Mouse (Mus musculus) testis, postnatal 10 days (tissue): ENCODE measurements around the gene Cfap54.

Experiments used
- DNase-seq: peaks from one replicate; pipeline ENCODE4 v3.0.0; 2021; ENCODE audit warnings: low spot score

Gene Cfap54

DNA sequence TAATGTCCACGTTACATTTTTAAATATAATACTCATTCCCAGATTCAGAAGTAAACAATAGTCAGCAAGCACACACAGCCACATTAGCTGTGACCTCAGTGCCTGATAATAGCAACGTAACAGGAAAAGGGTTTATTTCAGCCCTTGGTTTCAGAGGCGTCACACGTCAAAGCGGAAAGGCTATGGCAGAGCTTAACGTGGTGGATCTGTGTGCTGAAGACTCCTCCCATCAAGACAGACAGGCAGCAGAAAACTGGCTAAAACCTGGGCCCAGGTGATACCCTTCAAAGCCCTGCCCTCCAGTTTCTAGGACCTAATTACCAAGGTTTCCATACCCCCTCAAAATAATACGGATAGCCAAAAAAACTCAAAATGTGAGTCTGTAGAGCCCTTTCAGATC is 16.0 kb upstream of the Cfap54 start:
- DNase-seq: no peak

DNA sequence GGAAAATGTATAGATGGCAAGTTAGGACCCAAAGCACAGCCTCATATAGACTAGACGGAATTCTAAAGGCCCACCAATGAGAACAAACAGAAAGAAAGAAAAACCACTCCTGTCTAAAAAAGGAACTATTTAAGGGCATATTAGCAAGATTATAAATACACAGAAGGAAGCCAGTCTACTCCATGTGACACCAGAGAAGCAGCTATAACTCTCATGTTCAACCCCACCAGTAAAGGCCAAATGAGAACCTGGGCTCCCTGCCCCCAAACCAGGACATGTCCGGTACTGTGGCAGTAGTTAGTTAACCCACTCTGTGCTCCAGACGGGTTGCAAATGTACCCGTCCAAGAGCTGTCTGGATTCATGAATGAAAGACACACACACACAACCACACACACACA is 14.4 kb upstream of the Cfap54 start:
- DNase-seq: no peak

DNA sequence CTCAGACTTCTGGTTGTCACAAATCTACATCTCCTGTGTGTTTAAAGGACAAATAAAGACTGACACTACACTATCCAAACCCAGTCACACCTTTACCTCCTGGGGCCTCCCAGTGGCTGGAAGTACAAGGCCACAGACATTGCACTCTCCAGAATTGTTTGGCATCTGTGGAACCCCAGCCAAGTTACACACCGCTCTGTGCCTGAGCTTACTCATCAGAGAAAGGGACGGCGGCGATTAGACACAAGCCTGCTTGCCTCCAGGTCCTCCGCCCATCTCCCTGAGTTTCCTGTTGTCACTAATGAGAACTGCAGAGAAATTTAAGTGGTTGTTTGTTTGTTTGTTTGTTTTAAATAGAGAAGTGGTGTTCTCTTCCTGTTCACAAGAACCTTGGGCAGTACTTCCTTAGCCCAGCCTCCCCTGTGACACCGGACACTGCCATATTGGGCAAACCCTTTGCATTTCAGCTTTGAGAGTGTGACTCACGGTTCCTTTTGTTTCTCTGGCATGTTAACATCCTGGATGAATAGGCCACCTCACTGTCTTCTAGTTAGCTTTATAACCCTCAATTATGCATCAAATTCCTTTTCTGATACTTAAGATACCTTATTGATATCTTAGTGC is 13.7 kb upstream of the Cfap54 start:
- DNase-seq: no peak

DNA sequence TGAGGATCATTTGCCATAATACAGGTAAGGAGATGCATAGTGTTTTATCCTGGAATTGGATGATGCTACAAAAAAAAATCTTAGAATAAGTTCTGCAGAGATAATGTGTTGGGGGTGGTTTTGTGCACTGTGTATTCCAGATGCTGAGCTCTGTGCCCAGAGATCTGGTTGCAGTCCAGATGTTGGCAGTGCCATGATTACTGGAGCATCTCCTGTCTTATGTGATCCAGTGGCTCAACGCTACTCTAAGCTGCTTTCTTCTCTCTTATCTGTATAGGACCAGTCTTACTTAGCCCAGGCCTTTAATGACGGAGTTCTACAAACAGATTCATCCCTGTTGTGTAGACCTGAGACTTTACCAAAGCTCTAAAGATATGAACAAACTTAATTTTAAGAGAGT is 10.5 kb upstream of the Cfap54 start:
- DNase-seq: no peak

DNA sequence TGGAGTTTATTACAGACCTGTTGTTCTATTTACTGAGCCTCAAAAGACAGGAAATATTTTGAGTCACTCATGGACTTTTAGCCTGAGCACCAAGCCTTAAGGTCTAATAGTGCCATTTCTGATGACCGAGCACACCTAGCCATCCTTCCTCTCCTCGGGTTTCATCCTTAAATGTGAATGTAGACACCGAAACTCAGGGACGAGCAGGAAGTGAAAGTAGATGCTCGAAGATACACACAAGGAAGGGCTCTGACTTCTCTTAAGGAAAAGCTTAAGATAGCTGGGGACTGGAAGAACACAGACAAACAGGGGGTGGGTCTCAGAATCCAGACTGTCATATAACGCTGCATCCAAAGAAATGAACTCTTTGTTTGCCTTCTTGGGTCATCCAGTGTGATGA is 8.8 kb upstream of the Cfap54 start:
- DNase-seq: no peak

DNA sequence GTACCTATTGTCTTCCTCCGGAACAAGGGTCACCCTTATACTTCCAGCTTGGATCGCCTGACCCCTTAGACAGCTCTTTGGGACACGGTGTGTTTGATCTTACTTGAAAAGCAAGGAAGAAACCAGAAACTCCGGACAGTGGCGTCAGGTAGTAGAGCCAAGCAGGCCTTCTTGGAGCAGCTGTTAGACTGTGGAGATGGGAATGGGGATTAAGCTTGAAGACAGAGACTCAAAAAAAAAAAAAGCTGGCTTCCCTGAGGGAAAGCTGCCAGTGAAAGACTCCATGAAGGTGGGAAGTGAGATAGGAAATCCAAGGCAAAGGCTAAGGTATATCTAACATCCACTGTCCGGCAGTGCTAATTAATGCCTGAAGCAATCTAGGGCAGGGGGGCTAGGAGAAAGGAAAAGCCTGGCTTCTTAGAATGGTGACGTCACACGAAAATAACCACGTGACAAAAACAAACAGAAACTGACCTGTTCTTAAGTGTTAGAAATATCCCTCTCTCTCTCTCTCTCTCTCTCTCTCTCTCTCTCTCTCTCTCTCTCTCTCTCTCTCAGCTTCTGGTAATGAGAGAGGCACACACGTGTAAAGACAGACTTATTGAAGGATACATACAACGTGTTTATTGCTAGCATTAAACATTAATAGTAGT is 7.1 kb upstream of the Cfap54 start:
- DNase-seq: no peak

DNA sequence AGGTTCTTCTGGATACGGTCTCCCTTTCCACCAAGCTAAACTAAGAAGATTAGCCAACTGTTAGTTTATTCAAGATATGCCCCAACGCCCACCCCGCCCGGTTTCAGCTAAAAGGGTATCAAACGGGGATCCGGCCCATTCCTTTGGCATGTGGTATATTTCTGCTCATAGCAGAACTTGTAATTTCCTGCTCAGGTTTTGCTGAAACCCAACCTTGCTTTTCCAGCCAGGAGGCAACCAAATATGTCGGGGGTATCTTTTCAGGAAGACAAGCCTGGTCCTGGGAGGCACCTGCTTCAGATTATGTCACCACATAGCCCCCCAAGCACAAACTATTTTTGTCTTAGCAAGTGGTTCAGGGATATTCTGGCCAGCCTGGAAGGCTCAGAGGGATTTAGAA is 6.1 kb upstream of the Cfap54 start:
- no peak for DNase-seq

DNA sequence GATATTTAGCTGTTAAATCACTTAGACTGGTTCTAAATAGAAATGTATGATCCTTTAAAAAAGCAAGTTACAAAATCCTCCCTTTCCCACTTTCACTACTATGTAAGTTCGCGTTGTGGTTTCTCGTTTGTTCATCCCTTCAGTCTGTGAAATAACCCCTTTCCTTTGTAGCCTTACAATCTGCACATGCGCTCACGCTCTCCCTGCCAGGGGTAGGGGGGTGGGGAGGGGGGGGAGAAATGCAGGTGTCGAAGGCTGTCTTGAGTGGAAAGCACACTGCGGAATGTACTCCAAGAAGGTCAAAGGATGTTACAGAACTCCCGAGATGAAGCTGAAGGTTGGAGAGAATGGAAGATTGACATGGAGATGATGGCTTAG is 2.5 kb upstream of the Cfap54 start:
- no peak for DNase-seq

DNA sequence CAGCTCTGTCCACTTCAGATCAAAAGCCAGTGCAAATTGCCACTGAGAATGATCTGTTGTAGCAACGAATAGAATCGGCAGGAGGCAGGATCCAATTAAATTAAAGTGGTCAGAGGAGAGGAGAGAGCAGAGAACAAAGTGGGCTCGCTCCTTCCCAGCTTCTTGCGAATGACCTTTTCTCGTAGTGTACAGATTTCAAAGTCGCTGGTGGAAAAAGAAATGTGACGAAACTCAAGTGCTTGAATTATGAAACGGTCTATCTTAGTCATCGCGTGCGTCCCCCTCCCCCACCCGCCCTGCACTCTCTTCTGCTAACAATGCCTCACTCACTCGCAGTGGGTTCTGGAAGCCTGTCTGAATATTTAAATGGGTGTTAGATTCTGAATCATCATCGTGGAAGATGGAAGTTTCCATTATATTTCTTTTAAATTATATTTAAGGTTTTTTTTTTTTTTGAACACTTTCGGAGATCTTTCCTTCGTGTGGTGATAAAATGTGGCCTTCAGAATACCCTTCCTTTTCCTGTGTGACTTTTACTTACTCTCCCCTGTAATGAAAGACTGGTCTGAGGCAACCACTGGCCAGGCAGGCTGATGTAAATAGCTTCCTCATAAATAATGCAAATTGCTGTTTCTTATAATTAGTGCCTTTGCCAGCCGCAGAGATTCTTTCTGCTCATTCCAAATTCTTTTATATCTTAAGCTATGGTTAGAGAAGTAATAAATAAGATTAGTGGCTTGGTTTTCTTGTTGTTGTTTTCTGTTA is 2.0 kb upstream of the Cfap54 start:
- DNase-seq: no peak

DNA sequence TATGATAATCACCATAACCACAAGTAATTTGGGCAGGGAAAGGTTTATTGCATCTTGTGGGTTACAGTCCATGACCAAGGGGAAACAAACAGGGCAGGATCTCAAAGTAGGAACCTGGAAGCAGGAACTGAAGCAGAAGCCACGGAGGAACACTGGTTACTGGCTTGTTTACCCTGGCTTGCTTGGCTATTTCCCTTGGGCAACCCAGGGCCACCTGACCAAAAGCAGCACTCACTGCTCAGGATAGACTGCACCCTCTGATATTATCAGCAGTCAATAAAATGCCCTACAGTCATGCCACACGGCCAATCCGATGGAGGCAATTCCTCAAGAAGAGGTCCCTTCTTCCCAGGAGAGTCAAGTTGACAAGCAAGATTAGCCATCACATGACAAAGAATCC is 1.9 kb downstream of the Cfap54 start:
- no peak for DNase-seq

DNA sequence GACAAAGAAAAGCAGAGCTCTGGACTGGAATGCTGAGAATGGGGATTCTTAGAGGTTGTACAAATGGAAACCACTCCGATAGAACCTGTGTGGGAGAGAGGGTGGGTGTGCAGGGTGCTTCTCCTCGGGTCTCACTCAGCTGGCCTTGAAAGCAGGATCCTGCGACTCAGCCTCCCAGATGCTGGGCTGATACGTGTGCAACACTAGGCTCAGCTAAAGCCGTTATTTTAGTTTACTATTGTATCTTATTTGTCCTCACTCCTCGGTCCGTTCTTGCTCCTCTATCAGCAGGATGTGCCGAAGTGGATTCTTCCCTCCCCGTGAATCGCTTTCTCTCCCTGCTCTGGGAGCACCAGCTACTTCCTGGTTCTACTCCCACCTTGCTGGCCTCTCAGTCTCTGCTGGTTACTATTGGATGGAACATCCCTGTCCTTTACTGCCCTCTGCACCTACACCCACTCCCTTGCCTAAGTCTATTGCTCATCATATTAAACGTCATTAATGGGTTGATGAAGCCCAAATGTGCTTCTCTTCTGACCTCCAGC is 3.4 kb downstream of the Cfap54 start:
- DNase-seq: no peak

DNA sequence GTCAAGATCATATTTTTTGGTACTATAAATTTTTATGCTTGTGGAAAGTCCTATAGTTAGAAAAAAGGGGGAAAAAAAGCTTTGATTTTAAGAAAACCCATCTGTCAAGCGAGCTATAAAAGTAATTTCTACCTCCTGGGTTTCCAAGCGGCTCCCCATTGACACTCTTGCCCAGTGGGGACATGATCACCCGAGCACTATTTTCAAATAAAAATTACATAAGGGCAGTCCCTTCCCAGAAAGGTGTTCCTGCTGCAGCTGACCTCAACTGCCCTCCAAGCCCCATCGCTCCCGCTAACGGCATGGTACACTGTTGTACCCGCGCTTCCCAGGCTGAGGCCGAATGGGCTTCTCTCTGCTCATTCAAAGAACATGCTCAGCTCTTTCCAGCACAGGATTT is 5.0 kb downstream of the Cfap54 start:
- no peak for DNase-seq

DNA sequence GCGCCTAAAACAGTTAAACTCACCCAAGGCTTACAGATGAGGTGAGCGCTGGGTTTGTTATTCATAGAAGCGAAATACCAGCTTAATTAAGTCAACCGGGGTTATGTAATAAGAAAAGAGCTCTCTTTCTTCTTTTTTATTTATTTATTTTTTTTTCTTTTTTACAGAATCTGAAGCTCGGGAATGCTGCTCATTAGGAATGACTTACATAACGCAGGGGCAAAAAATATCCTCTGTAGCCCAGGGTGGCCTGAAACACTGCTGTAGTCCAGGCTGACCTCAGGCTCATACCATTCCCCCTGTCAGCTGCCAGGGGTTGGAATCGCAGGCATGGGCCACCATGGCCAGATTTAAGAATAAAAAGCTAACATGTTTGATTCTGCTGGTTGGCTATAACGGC is 5.6 kb downstream of the Cfap54 start:
- no peak for DNase-seq

DNA sequence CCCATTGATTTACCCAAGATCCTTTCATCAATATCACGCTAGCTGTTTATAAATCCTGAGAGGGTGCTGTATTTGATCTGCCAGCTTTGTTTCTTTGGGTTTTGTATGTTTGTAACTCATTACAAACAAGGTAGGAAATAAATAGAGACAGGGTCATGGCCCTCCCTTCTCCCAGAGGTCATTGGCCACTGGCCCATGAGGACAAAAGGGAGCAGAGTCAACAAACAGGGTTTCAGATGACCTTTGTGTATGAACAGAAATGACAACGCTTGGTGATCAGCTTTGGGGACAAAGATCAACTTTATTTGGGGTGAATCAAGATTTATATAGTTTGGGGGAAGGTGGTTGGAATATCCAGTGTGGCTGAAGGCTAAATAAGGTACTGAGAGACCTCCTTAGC is 8.6 kb downstream of the Cfap54 start:
- no peak for DNase-seq

DNA sequence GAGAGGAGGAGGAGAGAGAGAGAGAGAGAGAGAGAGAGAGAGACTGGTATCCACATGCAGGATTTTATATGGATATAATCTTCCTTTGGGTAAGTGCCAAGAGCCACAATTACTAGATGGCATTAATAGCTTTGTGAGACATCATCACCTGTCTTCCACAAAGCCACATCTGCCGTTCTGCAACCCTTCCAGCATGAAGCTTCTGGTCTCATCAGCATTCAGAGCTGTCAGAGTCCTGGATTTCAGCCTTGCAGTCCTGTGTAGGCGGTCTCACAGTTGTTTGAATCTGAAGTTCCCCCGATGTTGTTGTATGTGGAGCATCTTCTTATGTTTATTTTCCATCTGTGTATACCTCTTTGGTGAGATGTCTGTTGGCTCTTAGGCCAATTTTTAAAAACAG is 9.7 kb downstream of the Cfap54 start:
- DNase-seq: no peak

DNA sequence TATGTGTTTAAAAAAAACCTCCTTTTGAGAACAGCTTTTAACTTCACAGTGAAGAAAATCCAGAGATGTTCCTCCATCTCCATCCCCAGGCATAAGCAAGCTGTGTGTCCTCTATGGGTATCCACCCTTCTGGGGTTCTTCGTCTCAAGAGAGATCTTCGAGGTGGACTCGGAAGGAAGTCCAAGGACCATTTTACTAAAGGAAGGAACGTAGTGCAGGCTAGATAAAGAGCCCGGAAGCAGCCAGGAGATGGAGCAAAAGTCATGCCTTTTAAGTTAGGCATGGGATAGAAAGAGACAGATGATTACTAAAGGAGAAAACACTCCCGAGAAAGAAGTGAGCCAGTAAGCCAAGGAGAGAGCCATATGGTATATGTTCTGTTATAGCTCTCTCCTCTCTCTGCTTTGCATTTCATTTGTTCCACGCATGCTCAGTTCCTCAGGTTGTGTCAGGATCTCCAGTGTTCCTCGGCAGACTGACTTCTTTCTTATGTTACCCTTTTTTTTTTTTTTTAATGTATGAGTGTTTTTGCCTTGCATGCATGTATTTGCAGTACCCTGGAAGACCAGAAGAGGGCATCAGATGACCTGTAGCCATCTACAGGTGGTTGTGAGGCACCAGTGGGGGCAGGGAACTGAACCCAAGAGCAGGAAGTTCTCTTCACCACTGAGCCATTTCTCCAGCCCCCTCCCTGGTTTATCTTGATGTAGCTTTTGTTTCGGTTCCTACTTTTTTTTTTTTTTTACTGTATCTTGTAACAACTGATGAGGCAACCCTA is 11.1 kb downstream of the Cfap54 start:
- peak; percentile 69 for DNase-seq

DNA sequence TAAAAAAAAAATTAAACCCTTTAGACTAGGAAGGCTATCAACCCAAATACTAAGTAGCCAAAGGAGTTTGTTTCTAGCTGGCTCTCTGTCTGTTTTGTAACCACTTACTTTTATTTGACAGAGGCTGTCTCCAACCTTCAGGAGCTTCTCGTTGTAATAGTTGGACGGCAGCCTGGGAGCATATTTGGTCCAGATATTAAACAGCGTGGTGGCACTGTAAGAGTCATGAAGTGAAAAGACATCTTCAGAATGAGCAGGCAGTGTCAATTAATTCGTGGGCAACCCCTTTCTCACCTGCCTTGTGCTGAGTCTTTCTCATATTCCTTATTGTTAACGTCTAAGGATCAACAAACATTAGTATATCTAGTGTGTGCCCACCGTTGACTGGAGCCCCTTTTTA is 11.7 kb downstream of the Cfap54 start:
- DNase-seq: no peak

DNA sequence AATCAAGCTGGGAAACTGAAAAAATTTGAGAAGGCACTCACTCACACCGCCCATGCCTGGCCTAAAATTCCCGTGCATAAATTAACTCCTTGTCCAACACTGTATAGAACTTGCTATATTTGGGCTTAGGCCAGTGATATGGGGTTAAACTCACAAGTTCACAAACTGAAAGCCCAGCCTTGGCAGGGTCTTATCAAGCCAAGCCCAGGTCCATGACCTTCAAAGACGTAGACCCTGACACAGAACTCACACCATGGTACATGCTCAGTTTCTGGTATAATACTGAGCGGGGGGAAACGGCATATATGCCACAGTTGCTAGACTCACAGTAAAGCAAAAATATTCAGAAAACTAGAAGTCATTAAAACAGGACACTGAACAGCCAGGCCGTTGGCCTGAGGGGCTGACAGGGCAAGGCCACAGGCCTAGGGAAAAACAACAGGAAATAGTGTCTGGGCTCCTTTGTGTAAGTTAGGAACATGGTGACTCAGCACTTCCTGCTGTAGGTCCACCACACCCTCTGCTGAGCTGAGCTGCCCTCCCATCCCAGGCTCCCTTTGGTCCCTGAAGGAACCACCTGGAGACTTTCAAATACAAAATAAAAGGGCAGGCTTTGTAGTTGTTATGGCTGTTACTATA is 12.3 kb downstream of the Cfap54 start:
- DNase-seq: no peak

DNA sequence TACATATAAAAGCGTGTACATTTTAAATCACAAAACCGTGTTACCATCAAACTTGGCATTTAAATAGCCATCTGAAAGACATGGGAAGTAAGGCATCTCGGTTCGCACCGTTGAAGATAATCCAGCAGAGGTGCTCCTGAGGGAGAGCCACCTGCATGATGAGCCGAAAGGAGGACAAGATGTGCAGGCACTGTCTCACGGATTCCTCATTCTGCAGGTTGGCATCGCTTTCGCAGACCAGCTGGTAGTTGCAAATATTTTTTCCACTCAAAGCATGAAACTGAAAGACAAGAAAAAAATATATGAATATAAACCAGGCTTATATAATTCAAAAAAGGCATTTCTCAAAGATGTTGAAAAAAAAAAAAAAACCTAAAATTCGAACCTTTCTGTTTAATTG is 16.4 kb downstream of the Cfap54 start:
- DNase-seq: no peak

DNA sequence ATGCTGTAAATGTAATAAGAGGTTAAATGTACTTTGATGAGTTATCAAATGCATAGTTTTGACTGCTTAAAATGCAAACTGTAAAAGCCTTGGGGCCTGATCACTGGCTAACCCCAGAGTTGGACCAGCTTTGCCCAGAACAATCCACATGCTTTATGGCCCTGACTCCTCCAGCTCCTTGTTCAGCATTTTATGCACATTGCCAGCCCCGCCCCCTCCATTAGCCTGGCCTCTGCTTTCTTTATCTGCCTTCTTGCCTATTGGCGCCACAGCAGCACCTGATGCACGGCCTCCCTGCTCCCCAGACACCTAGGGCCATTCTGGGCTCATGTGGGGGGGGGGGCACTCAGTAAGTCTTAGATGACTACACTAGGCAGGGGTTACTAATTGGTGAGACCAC is 17.8 kb downstream of the Cfap54 start:
- DNase-seq: no peak

DNA sequence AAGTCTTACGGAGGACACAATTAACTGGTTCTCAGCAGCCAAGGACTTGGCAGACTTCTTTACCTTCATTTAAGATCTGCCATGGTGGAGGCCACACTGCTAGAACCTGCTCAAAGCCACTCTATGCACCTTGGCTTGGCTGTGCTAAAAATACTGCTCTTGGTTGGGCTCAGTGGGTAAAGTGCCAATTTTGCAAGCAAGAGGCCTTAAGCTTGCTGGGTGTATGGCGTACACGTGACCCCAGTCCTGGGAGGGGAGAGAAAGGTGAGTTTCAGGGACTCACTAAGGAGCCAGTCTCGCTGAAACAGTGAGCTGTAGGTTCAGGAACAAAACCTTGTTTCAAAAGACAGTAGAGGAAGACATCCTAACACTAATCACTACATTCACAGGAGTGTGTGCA is 19.0 kb downstream of the Cfap54 start:
- no peak for DNase-seq

DNA sequence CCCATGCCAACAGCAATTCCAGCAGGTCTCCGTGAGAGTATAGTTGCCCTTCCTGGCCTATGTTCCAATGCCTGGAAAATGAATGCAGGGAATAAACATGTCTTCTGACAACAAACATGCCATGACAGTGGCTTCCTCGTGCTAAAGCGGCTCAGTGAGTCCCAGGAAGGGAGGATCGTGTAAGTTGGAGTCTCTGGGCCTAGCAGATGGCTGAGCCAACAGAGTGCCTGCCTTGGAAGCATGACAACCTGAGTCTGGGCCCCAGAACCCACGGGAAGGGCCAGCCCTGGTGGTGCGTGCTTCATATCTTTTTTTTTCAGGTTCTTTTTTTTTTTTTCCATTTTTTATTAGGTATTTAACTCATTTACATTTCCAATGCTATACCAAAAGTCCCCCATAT is 27.6 kb downstream of the Cfap54 start:
- no peak for DNase-seq
